Mouse (Mus musculus) bone marrow, adult 2 months (tissue): ENCODE results near the gene Cnih2.

Source experiments
- CTCF ChIP-seq: fragments of 200-500 bp; IDR thresholded peaks from 2 replicates; pipeline ENCODE4 v1.5.1; 2011; ENCODE audit warnings: low read length, control low read depth; ENCODE audit not compliant: control insufficient read depth, insufficient read depth
- POLR2A ChIP-seq: fragments of 200-500 bp; IDR thresholded peaks from 2 replicates; pipeline ENCODE4 v1.6.1; 2011; ENCODE audit warnings: low read depth, mild to moderate bottlenecking, control low read depth, low read length, borderline replicate concordance; ENCODE audit not compliant: control insufficient read depth

- no peak for TF ChIP-seq CTCF
- TF ChIP-seq POLR2A = no peak
Measured at GRCm38 (mm10) chr19:5097521-5098362, 579 bp downstream of the Cnih2 start.
